Comparison of ENCODE assay signal across 15 mouse cellular contexts in genomic region chr12:15654585-15654984, GRCm38 (mm10).
"Had no signal": no experiment of that assay in that cellular context is flagged by ENCODE, and none has a peak within 500 bp of the region (broad histone marks: within the 10 kb centered on the region; RNA-seq: fewer than 3 reads in every experiment).

No protein-coding gene starts in this region.

- H3K36me3 ChIP-seq: midbrain, embryonic 10.5 days; midbrain, embryonic 12.5 days; neural tube, embryonic 12.5 days; stomach, embryonic 15.5 days had no signal

- H3K9ac ChIP-seq: lung, embryonic 14.5 days; midbrain, embryonic 12.5 days; neural tube, embryonic 12.5 days; stomach, embryonic 15.5 days had no signal

- H3K4me2 ChIP-seq: lung, embryonic 14.5 days; midbrain, embryonic 12.5 days; neural tube, embryonic 12.5 days; stomach, embryonic 15.5 days had no signal

- H3K4me3 ChIP-seq: midbrain, embryonic 10.5 days; midbrain, embryonic 12.5 days; neural tube, embryonic 12.5 days; stomach, embryonic 15.5 days had no signal

- H3K9me3 ChIP-seq: midbrain, embryonic 10.5 days; midbrain, embryonic 12.5 days; neural tube, embryonic 12.5 days; stomach, embryonic 15.5 days had no signal

- H3K27ac ChIP-seq: midbrain, embryonic 10.5 days; midbrain, embryonic 12.5 days; neural tube, embryonic 12.5 days; stomach, embryonic 15.5 days; stomach, postnatal 0 days had no signal

- H3K4me1 ChIP-seq: midbrain, embryonic 10.5 days; midbrain, embryonic 12.5 days; neural tube, embryonic 12.5 days had no signal

- ATAC-seq: midbrain, embryonic 16.5 days had no signal

- DNase-seq: lung, adult 18-20 months; lung, embryonic 14.5 days; lung, postnatal 10 days; lung, postnatal 4 days; midbrain, embryonic 14.5 days; right cerebral cortex, postnatal 14 days; thymus, adult 2 months; thymus, postnatal 25 days; thymus, postnatal 4 days had no signal

- H3K27me3 ChIP-seq: midbrain, embryonic 12.5 days; neural tube, embryonic 12.5 days; stomach, embryonic 15.5 days had no signal
